Mouse (Mus musculus) kidney, adult 18-20 months (tissue): ENCODE results near the gene 2810004N23Rik.
"Not testable (repeated sequence)": the region's sequence is repeated elsewhere in the genome, so short reads cannot be mapped to it uniquely, and the experiment has no call there.

Experiments used
- DNase-seq: peaks from one replicate; pipeline ENCODE4 v3.0.0; 2021

2810004N23Rik gene

GRCm38 (mm10) chr8:124863729-124864128 lies 809 bp upstream of the 2810004N23Rik start:
- DNase-seq, result no peak

DNA sequence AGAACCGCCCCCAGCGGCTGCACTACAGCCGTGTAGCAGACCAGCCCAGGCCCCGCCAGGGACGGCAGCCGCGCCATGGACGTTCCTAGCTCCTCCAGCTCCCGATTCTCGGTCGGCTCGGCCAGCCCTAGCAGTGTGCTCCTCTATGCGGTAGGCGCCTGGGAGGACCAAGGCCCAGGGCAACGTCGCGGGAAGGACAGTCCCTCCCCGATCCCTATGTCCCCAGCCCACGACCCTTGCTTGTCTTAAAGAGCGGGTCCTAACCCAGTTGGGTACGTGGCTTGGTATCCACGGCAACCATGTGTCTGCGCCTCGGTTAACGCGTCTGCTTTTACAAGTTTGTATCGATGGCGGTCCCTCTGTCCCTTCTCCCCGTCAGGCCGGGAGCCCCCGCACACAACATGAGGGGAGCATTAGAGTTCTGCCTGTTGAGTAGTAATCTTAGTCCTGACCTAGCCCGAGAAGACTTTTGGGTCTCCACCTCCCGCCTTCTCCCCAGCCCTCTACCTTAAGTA lies 300 bp upstream of the 2810004N23Rik start:
- DNase-seq, result no peak

DNA sequence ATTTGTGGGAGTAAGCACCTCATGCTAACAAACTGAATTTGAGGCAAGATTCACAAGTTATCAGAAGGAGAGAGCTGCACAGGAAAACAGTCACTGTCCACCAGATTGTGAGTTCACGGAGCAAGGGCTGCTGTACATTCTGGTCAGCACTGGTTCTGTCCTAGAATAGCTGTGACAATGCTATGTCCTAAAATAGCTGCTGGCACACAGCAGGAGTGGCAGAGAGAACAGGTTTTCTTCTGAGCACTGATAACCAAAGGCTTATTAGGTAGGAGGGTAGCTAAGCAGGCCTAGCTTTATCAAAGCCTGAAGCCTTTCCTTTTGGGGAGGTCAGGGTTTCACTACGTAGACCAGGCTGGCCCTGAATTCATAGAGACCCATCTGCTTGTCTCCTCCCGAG lies 2.7 kb downstream of the 2810004N23Rik start:
- DNase-seq, result no peak

- peak; percentile 39 for DNase-seq
These were observed 3.5 kb downstream of the 2810004N23Rik start for GRCm38 (mm10) chr8:124859466-124859865.

GRCm38 (mm10) chr8:124853511-124853910 lies 9.4 kb downstream of the 2810004N23Rik start:
- no peak for DNase-seq

GRCm38 (mm10) chr8:124845573-124845972 lies 17.3 kb downstream of the 2810004N23Rik start:
- no peak for DNase-seq

GRCm38 (mm10) chr8:124845131-124845530 lies 17.8 kb downstream of the 2810004N23Rik start:
- DNase-seq, result no peak

GRCm38 (mm10) chr8:124842929-124843328 lies 20.0 kb downstream of the 2810004N23Rik start:
- not testable (repeated sequence) for DNase-seq

- no peak for DNase-seq
These were observed 21.1 kb downstream of the 2810004N23Rik start for GRCm38 (mm10) chr8:124841775-124842174.

GRCm38 (mm10) chr8:124840900-124841299 lies 22.0 kb downstream of the 2810004N23Rik start:
- no peak for DNase-seq

DNA sequence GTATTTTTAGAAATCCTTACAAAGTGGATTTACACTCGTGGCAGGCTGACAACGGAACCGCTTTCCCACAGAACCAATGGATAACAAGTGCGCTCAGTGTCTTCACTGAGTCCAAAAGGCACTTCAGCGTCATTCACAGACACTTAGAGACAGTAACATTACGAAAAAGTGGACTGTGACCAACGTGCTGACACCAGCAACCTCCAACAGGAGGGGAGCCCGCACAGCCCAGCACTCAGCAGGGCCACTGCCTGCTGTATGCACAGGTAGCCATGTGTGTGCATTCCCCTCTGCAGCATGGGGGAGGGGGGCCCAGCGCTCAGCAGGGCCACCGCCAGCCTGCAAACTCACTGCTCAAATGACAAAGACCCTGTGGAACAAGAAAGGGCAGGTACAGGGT lies 23.5 kb downstream of the 2810004N23Rik start:
- no peak for DNase-seq

DNA sequence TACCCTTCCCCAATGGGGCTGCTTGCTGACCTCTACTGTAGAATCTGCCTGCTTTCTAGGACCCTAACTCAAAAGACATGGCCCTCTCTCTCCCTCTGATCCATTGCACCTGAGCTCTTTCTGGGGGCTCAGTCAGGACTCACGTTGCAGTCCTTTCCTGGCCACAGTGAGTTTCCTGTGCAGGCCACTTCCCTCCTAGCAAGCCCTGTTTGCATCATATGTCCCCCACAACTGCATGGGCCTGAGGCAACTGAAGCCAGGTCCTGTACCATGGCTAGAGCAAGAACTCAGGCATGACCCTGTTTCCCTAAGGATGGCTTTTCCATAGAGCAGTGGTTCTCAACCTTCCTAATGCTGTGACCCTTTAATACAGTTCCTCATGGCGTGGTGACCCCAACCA lies 25.0 kb downstream of the 2810004N23Rik start:
- no peak for DNase-seq

- no peak for DNase-seq
These were observed 26.0 kb downstream of the 2810004N23Rik start for GRCm38 (mm10) chr8:124836907-124837306.

GRCm38 (mm10) chr8:124836273-124836672 lies 26.6 kb downstream of the 2810004N23Rik start:
- no peak for DNase-seq

DNA sequence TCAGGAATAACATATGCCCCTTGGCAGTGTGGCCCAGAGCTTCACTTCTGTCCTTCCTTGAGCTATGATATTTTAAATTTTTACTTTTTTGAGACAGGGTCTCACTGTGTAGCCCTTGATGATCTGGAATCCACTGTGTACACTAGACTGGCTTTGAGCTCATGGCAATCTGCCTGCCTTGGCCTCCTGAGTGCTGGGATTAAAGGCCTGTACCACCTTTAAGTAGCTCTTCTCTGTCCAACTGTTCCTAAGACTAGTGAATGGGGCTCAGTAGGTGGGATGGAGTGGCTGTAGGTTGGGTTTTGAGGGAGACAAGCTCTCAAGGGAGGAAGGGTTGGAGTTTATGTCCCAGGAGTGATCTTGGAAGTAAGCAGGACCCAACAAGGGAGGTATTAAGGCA lies 27.1 kb downstream of the 2810004N23Rik start:
- no peak for DNase-seq

DNA sequence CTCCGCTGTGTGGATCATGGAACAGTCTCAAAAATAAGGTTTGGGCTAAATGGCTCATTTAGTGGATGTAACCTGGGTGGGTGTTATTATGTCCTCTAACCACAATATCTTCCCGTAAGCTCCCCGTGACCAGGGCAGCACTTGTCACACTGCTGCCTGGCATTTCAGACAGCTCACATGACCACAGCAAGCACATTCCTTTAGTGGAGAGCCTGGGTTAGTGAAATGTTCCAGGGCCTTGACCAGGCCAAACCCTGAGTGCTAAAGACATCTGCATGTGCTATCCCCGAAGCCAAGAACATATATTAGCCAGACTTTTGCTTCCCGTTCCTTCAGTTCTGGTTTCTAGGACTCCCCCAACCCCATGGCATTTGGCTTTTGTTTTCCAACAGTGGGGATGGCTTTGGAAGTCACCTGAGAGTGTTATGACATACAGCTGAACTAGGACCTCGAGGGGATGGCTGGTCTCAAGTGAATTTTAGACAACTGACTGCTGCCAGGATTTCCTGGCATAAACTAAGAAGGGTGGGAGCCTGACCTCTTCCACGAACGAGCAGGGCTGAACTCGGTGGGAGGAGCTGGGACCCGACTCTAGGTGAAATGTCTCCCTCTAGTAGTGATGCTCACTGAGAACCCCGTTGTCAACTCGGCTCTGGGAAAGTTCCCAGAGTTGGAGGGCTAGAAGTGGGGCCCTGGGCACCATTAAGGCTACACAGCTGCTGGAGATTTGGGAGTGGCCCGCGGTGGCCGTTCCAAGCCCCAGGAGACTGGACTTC lies 29.3 kb downstream of the 2810004N23Rik start:
- no peak for DNase-seq

- no peak for DNase-seq
These were observed 31.0 kb downstream of the 2810004N23Rik start for GRCm38 (mm10) chr8:124831941-124832340.

DNA sequence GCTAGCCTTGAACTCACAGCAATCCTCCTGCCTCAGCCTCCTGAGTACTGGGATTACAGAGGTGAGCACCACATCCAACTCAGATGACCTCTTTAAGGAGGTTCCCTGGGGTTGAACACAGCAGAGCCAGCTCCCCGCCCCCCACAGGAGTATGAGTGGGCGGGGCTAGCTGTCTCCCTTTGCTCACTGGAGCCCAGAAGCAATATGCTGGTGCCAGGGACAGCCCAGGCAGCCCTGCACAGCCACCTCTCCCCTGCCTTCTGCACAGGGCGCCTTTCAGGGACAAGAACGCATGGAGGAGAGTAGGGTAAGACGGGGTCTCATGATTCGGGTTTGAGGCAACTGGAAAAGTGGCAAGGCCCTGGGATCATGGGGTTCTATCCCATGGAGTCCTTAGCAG lies 31.4 kb downstream of the 2810004N23Rik start:
- DNase-seq, result no peak

DNA sequence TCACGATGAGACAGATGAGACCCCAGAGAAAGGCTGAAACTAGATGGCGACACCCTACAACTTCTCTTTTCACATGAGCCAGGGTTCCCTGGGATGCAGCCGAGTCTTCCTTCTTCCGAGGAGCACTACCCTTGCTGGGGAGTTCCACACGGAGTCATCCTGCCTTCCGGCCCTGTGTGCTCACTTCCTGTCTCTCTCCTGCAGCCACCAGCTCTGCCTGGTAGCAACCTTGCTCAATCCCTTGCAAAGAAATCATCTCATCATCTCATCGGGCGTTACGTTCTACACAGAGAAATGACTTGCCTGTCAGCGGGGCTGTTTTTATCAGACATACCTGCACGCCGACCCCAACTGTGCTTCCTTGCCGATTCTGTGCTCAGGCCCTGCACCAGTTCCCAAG lies 32.9 kb downstream of the 2810004N23Rik start:
- DNase-seq, result no peak

GRCm38 (mm10) chr8:124828561-124829240 lies 34.2 kb downstream of the 2810004N23Rik start:
- no peak for DNase-seq

DNA sequence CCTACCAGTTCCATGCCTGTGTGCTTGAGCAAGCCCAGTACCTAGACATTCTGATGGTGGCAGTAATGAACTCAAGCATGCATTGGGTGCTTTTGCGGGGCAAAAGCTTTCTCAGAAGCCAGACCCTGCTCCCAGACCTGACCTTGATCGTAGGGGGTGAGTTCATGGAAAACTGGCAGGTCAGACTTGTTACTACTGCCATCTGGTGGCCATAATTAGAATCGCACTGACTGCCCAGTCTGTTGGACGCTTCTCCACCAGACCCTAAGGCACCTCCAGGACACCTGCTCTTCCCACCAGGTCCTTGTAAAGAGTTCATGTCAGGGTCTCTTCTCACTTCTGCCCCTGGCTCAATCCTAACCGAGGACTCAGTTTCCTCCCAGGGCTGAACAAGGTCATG lies 35.5 kb downstream of the 2810004N23Rik start:
- peak; percentile 70 for DNase-seq

DNA sequence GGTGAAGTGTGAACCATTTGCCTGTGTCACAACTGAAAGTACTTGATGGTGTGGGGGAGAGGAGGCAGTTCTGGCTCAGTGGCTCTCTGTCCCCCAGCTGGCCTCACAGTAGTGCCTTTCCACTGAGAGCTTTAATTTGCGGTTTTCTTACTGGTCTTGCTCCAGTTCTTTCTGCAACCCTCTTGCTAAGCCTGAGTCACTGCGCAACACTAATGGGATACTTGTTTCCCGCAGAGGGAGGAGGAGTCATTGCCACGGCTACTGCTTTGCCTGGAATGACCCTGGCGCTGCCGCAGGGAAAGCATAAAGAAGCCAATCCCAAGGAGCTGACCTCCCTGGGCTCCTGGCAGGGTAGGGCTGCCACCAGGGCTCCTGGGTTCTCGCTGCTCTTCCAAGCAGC lies 36.3 kb downstream of the 2810004N23Rik start:
- DNase-seq, result peak; percentile 60

GRCm38 (mm10) chr8:124823497-124823896 lies 39.4 kb downstream of the 2810004N23Rik start:
- DNase-seq, result no peak

- peak; percentile 66 for DNase-seq
These were observed 42.8 kb downstream of the 2810004N23Rik start for GRCm38 (mm10) chr8:124820125-124820524.
